Comparison of ENCODE assay signal across 9 mouse cellular contexts in genomic region chr4:65589780-65590179, GRCm38 (mm10). TPM values are rescaled to one million over a fixed set of nuclear protein-coding genes. Genes with fewer than 3 reads are reported as not detected.
DNase-seq lines count a peak whose midpoint lies in the region; ATAC-seq lines count a peak whose summit lies in the region.
"Had no signal": no experiment of that assay in that cellular context is flagged by ENCODE, and none has a peak within 500 bp of the region (broad histone marks: within the 10 kb centered on the region; RNA-seq: fewer than 3 reads in every experiment).

No protein-coding gene starts in this region.

- ATAC-seq in forebrain, embryonic 11.5 days (replicated peaks; ENCODE audit: low FRiP score), result peak; percentile 69

- intact Hi-C loops in left cerebral cortex, postnatal 25 days (cut with DNase I), result loop anchor here (5.0 kb wide), 2 partner anchors 467 to 757 kb away; partner anchors contain the start of gene Pappa

- no peaks in the 10 kb centered on the region for H3K4me1 ChIP-seq in forebrain, embryonic 11.5 days (replicated peaks; ENCODE audit: control insufficient read depth, insufficient read depth, low read length)

- H3K9ac ChIP-seq in forebrain, embryonic 11.5 days (ENCODE audit: low read length), result no peak overlapping the region

- DNase-seq in left cerebral cortex, postnatal 25 days (ENCODE audit: low spot score in 2 of 2), result peak; percentile 52 to 70
- DNase-seq in left cerebral cortex, adult 18-20 months (ENCODE audit: low spot score in 2 of 2), result no peak
- peak; percentile 82 for DNase-seq in adipocyte (ENCODE audit: low spot score)
- no peak for DNase-seq in forebrain, embryonic 11.5 days (ENCODE audit: low spot score)
- peak; percentile 38 to 40 for DNase-seq in kidney, adult 8-10 months
- DNase-seq in mesoderm, embryonic 11.5 days (ENCODE audit: low read depth, low spot score), result peak; percentile 82
- DNase-seq in spleen, postnatal 14 days (ENCODE audit: low spot score in 2 of 2), result no peak
- no peak for DNase-seq in adrenal gland, adult 8-10 months

- no peaks in the 10 kb centered on the region for H3K36me3 ChIP-seq in forebrain, embryonic 11.5 days (ENCODE audit: control insufficient read depth, insufficient read depth, low read length)

- H3K4me3 ChIP-seq in forebrain, embryonic 11.5 days (ENCODE audit: low read depth, low read length), result no peak overlapping the region

- no peaks in the 10 kb centered on the region for H3K27me3 ChIP-seq in forebrain, embryonic 11.5 days (ENCODE audit: control insufficient read depth, insufficient read depth, low read length)

- H3K27ac ChIP-seq in forebrain, embryonic 11.5 days (ENCODE audit: low read depth, low read length), result no peak overlapping the region
- H3K27ac ChIP-seq: macrophage had no signal

- no peak overlapping the region for H3K4me2 ChIP-seq in forebrain, embryonic 11.5 days (ENCODE audit: low read depth, low read length, severe bottlenecking)

- no peaks in the 10 kb centered on the region for H3K9me3 ChIP-seq in forebrain, embryonic 11.5 days (ENCODE audit: control insufficient read depth, low read length)

RNA-seq across cellular contexts. Expression of gene Trim32, which starts 15.0 kb away (rescaled TPM):
- total RNA-seq in left cerebral cortex, postnatal 25 days (2021), result 100 to 1,000 TPM; 225 to 238 TPM
- total RNA-seq in left cerebral cortex, adult 18-20 months (2021), result 100 to 1,000 TPM; 245 to 246 TPM
- 69.5 and 75.7 TPM in 2 replicates for polyA plus RNA-seq in forebrain, embryonic 11.5 days (2014; fragmentation: Nextera tagmentation; extraction: Ambion mirVana)
- 10 to 100 TPM; 35.3 to 45.1 (median 41.8) TPM for total RNA-seq in adrenal gland, adult 8-10 months (2022)

Comparison
In these comparisons a context has a peak if more than half of its experiments do, and no peak if none do; other contexts are left out.
1. DNase-seq: peak in left cerebral cortex, postnatal 25 days (2 of 2), adipocyte (single experiment), kidney, adult 8-10 months (2 of 2) and mesoderm, embryonic 11.5 days (single experiment); none in left cerebral cortex, adult 18-20 months (0 of 2), forebrain, embryonic 11.5 days (single experiment), spleen, postnatal 14 days (0 of 2) and adrenal gland, adult 8-10 months (single experiment).
2. RNA of gene Trim32, which starts 15.0 kb away (total RNA-seq): 245 to 246 TPM in left cerebral cortex, adult 18-20 months and 225 to 238 TPM in left cerebral cortex, postnatal 25 days; 35.3 to 45.1 TPM in adrenal gland, adult 8-10 months; every median in the first group is over 4 times any median in the second.